Mouse (Mus musculus): ENCODE measurements at regions not wholly inside any gene's neighbourhood (a gene's known extent, or its start where the extent isn't known, plus 50 kb on each side); places are given as distances from the start of the nearest gene placed in this dataset.

DNA sequence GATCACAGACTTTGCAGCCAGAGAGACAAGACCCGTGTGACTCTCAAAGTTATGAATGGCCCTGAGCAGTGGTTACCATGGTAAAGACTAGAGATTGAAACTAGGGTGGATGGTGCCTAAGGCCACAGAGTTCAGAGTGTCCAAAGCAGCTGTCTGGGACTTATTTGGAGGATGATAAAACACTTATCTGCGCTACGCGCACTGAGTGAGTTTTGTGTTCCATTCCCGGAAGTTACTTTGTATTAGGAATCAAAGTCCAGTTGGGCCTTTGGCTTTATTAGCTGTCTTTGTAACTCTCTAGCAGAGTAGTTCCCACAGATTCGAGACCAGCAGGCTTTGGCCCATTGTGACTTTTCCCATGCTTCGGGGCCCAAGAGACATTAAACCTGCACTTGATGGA, 335.9 kb downstream of the Ets1 start:
- H3K27me3 ChIP-seq (ENCODE audit: control insufficient read depth, insufficient read depth, low read length) = no peaks in the 10 kb centered on the region
- no peaks in the 10 kb centered on the region for H3K9me3 ChIP-seq (ENCODE audit: control insufficient read depth, low read length)
- H3K27ac ChIP-seq (ENCODE audit: low read depth, low read length) = no peak overlapping the region
- H3K4me1 ChIP-seq (replicated peaks; ENCODE audit: control insufficient read depth, insufficient read depth, low read length) = no peaks in the 10 kb centered on the region
- H3K36me3 ChIP-seq (ENCODE audit: control insufficient read depth, insufficient read depth, low read length) = no peaks in the 10 kb centered on the region
- DNase-seq (ENCODE audit: low spot score) (no peak), ATAC-seq (ENCODE audit: low FRiP score) (no peak)
- H3K4me3 ChIP-seq (ENCODE audit: low read depth, low read length) = no peak overlapping the region
- no peak overlapping the region for H3K9ac ChIP-seq (ENCODE audit: low read depth, low read length)
- H3K4me2 ChIP-seq (replicated peaks; ENCODE audit: low read depth, low read length) = no peak overlapping the region
- WGBS = 75% methylated on average over 7 of the region's 7 CpGs

DNA sequence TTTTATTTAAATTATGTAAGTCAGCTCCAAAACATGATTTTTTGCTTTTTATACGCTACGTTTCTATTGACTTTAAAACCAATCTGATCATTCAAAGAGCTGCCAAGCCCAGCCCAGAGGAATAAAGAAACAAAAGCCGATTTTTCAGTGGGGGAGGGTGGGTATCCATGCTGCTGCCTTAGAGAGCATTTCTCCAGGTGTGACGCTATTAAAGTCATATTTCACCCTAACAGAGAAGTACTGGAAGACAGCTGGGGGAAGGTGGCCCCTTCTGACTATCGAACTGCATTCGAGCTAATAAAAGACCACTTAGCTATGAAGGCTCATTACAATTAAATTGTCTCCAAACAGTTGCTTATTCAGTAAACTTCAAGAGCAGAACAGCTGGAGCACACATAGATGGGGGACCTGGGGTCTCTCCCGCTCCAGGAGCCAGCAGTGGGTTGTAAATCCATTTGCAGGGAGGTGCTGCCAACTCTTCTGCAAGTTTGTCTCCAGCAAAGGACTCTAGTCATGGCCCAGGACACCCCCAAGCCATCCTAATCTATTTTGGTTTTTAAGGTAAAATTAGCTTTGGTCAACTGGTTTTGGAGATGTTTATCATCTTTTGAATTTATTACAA, 336.5 kb downstream of the Ets1 start:
- Histone ChIP-seq H3K9me3 (ENCODE audit: control insufficient read depth, low read length) (no peaks in the 10 kb centered on the region), H3K27me3 (ENCODE audit: control insufficient read depth, insufficient read depth, low read length) (no peaks in the 10 kb centered on the region), H3K4me2 (replicated peaks; ENCODE audit: low read depth, low read length) (no peak overlapping the region), H3K36me3 (ENCODE audit: control insufficient read depth, insufficient read depth, low read length) (no peaks in the 10 kb centered on the region), H3K27ac (ENCODE audit: low read depth, low read length) (no peak overlapping the region), H3K4me1 (replicated peaks; ENCODE audit: control insufficient read depth, insufficient read depth, low read length) (no peaks in the 10 kb centered on the region), H3K9ac (ENCODE audit: low read depth, low read length) (no peak overlapping the region), H3K4me3 (ENCODE audit: low read depth, low read length) (no peak overlapping the region)
- no peak for DNase-seq (ENCODE audit: low spot score)
- no peak for ATAC-seq (ENCODE audit: low FRiP score)
- WGBS = 79% methylated on average over 7 of the region's 7 CpGs

DNA sequence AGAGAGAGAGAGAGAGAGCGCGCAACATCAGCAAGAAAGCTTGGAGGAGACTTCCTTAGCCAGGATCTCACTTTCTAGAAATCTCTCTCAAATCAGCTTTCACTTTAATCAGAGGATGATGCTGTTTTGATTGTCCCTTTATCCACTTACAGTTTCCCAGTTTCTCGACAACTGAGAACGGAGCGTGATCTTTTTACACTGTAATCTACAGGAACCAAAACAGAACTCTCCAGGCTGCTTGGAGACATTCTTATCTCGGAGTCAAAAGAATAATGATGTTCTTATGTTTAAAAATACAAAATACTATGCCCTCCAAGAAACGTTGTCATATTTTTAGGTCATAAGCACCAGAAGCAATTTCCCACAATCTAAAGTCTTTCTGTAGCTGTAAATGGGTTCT, 341.7 kb downstream of the Ets1 start:
- WGBS = 86% methylated on average over 7 of the region's 7 CpGs

DNA sequence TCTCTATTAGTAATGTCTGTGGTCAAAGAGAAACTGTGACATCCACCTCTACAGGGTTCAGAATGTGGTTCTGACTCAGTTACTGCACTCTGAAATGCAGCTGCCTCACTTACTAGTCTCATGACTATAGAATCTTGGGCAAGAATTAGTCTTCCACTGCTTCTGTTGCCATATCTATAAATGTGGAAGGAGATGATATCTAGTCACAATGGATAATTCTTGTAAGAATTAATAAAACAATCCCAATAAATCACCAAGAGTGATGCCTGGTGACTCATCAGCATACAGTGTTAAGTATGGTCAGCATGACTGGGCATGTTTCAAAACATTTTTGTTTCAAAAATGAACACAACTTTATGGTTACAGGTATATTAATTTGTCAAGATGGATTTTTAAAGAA, 344.8 kb downstream of the Ets1 start:
- no peak overlapping the region for H3K27ac ChIP-seq (ENCODE audit: low read depth, low read length)
- no peak overlapping the region for H3K4me2 ChIP-seq (replicated peaks; ENCODE audit: low read depth, low read length)
- H3K4me1 ChIP-seq (replicated peaks; ENCODE audit: control insufficient read depth, insufficient read depth, low read length) = no peaks in the 10 kb centered on the region
- H3K9ac ChIP-seq (ENCODE audit: low read depth, low read length) = no peak overlapping the region
- no peaks in the 10 kb centered on the region for H3K36me3 ChIP-seq (ENCODE audit: control insufficient read depth, insufficient read depth, low read length)
- DNase-seq (ENCODE audit: low spot score) (no peak), ATAC-seq (ENCODE audit: low FRiP score) (no peak)
- H3K27me3 ChIP-seq (ENCODE audit: control insufficient read depth, insufficient read depth, low read length) = no peaks in the 10 kb centered on the region
- no peaks in the 10 kb centered on the region for H3K9me3 ChIP-seq (ENCODE audit: control insufficient read depth, low read length)
- no peak overlapping the region for H3K4me3 ChIP-seq (ENCODE audit: low read depth, low read length)

More for the DNA sequence above, 341.7 kb downstream of the Ets1 start:
- H3K9ac ChIP-seq (ENCODE audit: low read depth, low read length) = no peak overlapping the region
- ATAC-seq (ENCODE audit: low FRiP score) = no peak
- H3K9me3 ChIP-seq (ENCODE audit: control insufficient read depth, low read length) = no peaks in the 10 kb centered on the region
- no peak overlapping the region for H3K4me3 ChIP-seq (ENCODE audit: low read depth, low read length)
- no peak overlapping the region for H3K4me2 ChIP-seq (replicated peaks; ENCODE audit: low read depth, low read length)
- no peaks in the 10 kb centered on the region for H3K4me1 ChIP-seq (replicated peaks; ENCODE audit: control insufficient read depth, insufficient read depth, low read length)
- H3K27ac ChIP-seq (ENCODE audit: low read depth, low read length) = no peak overlapping the region
- H3K36me3 ChIP-seq (ENCODE audit: control insufficient read depth, insufficient read depth, low read length) = no peaks in the 10 kb centered on the region
- no peaks in the 10 kb centered on the region for H3K27me3 ChIP-seq (ENCODE audit: control insufficient read depth, insufficient read depth, low read length)
- DNase-seq (ENCODE audit: low spot score) = no peak

DNA sequence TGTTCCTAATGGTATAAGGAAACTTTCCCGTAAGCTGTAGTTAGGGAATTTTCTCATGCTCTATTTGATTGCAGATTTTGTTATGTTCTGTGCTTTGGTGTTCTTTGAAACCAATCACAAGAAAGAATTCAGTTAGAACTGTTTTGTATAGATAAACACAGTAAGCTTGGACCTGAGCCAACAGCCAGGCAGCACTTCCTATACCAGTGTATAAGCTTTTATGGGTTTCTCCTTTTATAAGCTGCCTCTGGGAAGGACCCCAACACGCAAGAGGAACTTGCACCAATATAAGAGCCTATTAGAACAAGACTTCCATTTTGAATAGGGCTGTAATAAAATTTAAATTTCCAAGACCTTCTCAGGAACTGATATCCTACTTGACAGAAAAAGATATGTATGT, 347.2 kb downstream of the Ets1 start:
- Histone ChIP-seq H3K9ac (ENCODE audit: low read depth, low read length) (no peak overlapping the region), H3K36me3 (ENCODE audit: control insufficient read depth, insufficient read depth, low read length) (no peaks in the 10 kb centered on the region), H3K4me1 (replicated peaks; ENCODE audit: control insufficient read depth, insufficient read depth, low read length) (no peaks in the 10 kb centered on the region), H3K27ac (ENCODE audit: low read depth, low read length) (no peak overlapping the region), H3K4me3 (ENCODE audit: low read depth, low read length) (no peak overlapping the region), H3K27me3 (ENCODE audit: control insufficient read depth, insufficient read depth, low read length) (no peaks in the 10 kb centered on the region), H3K4me2 (replicated peaks; ENCODE audit: low read depth, low read length) (no peak overlapping the region), H3K9me3 (ENCODE audit: control insufficient read depth, low read length) (no peaks in the 10 kb centered on the region)
- WGBS = 84% methylated on average over 2 of the region's 2 CpGs
- DNase-seq (ENCODE audit: low spot score) (no peak), ATAC-seq (ENCODE audit: low FRiP score) (no peak)

DNA sequence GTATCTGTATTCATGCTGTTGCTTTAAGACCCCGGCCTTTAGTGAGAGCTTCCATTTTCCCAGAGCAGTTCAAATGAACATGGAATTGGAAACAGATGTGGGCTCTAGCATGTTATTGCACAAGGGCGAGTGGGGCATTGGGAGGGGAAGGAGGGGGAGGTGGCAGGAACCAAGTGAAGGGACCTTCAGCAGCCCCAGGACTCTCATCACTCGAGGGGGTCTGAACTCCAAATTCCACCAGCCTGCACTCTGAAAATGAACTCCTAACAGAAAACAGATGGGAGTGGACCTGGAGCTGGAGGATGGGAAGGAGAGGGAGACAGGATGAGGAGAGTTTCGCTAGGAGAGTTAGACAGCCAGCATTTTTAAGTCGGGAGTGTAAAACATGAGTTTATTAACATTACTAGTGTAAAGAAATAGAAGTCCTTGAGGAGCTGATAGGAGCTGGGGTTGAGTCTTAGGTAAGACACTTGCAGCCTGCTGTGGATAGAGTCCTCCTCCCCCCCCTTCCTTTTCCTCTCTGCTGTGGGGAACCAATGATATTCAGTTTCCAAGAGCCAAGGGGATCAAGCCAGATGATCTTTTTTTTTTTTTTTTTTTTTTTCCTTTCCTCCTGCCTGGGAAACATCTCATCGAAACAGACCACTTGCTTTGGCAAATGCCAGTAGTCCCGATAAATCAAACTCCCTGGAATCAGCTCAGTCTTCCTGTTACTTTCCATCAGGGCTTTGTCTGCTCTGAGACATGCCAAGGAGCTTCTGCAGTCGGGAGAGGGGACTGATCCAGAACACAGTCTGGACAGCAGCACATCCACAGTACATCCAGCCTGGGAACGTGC, 351.0 kb downstream of the Ets1 start:
- no peak overlapping the region for H3K4me2 ChIP-seq (replicated peaks; ENCODE audit: low read depth, low read length)
- H3K4me3 ChIP-seq (ENCODE audit: low read depth, low read length) = no peak overlapping the region
- H3K27ac ChIP-seq (ENCODE audit: low read depth, low read length) = no peak overlapping the region; the same call in 1 of the 2 replicates
- no peaks in the 10 kb centered on the region for H3K36me3 ChIP-seq (ENCODE audit: control insufficient read depth, insufficient read depth, low read length)
- H3K27me3 ChIP-seq (ENCODE audit: control insufficient read depth, insufficient read depth, low read length) = no peaks in the 10 kb centered on the region
- no peaks in the 10 kb centered on the region for H3K4me1 ChIP-seq (replicated peaks; ENCODE audit: control insufficient read depth, insufficient read depth, low read length)
- ATAC-seq (ENCODE audit: low FRiP score) (no peak), DNase-seq (ENCODE audit: low spot score) (peak; percentile 49)
- no peak overlapping the region for H3K9ac ChIP-seq (ENCODE audit: low read depth, low read length)
- no peaks in the 10 kb centered on the region for H3K9me3 ChIP-seq (ENCODE audit: control insufficient read depth, low read length)
- WGBS = 51% methylated on average over 9 of the region's 9 CpGs

DNA sequence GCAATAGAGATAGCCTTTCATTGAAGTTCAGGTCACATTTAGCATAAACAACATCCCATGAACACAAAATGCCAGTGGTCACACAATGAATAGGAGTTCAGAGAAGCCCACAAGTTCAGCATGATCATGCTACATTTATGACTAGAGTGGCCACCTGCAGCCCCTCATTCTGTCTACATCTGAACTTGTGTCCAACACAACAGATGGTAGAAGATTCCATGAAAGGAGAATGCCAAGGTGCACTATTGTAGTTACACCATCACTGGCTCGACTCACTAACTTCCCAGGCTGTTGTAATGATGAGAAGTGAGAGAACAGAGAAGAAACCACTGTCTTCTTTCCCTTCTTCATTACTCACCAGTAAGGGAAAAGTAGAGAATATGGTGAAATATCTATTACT, 353.0 kb downstream of the Ets1 start:
- DNase-seq (ENCODE audit: low spot score) (no peak), ATAC-seq (ENCODE audit: low FRiP score) (no peak)
- Histone ChIP-seq H3K4me1 (replicated peaks; ENCODE audit: control insufficient read depth, insufficient read depth, low read length) (no peaks in the 10 kb centered on the region), H3K27ac (ENCODE audit: low read depth, low read length) (no peak overlapping the region), H3K4me3 (ENCODE audit: low read depth, low read length) (no peak overlapping the region), H3K36me3 (ENCODE audit: control insufficient read depth, insufficient read depth, low read length) (no peaks in the 10 kb centered on the region), H3K27me3 (ENCODE audit: control insufficient read depth, insufficient read depth, low read length) (no peaks in the 10 kb centered on the region), H3K4me2 (replicated peaks; ENCODE audit: low read depth, low read length) (no peak overlapping the region), H3K9me3 (ENCODE audit: control insufficient read depth, low read length) (no peaks in the 10 kb centered on the region), H3K9ac (ENCODE audit: low read depth, low read length) (no peak overlapping the region)
- WGBS = 83% methylated on average over 1 of the region's 1 CpGs

DNA sequence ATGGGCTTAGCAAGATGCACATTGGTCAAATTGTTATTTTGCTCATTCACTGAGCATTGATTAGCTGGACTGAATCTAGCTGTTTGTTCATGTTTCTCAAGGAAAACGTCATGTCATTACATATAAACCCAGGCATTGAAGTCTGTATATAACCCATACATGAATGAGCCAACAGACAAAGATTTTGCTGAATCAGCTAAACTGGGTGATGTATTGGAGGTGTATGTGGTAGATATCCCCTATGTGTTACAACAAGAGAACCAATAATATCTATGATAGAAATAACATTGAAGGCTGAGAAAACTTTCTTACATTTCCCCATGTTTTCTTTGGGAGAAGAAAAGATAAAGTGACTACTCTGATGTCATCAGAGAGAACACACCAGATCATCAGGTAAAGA, 362.3 kb downstream of the Ets1 start:
- Histone ChIP-seq H3K9ac (ENCODE audit: low read depth, low read length) (no peak overlapping the region), H3K4me3 (ENCODE audit: low read depth, low read length) (no peak overlapping the region), H3K27me3 (ENCODE audit: control insufficient read depth, insufficient read depth, low read length) (no peaks in the 10 kb centered on the region), H3K4me1 (replicated peaks; ENCODE audit: control insufficient read depth, insufficient read depth, low read length) (no peaks in the 10 kb centered on the region), H3K9me3 (ENCODE audit: control insufficient read depth, low read length) (no peaks in the 10 kb centered on the region), H3K4me2 (replicated peaks; ENCODE audit: low read depth, low read length) (no peak overlapping the region), H3K27ac (ENCODE audit: low read depth, low read length) (no peak overlapping the region), H3K36me3 (ENCODE audit: control insufficient read depth, insufficient read depth, low read length) (no peaks in the 10 kb centered on the region)
- 86% methylated on average over 1 of the region's 1 CpGs for WGBS
- ATAC-seq (ENCODE audit: low FRiP score) = no peak
- DNase-seq (ENCODE audit: low spot score) = no peak

DNA sequence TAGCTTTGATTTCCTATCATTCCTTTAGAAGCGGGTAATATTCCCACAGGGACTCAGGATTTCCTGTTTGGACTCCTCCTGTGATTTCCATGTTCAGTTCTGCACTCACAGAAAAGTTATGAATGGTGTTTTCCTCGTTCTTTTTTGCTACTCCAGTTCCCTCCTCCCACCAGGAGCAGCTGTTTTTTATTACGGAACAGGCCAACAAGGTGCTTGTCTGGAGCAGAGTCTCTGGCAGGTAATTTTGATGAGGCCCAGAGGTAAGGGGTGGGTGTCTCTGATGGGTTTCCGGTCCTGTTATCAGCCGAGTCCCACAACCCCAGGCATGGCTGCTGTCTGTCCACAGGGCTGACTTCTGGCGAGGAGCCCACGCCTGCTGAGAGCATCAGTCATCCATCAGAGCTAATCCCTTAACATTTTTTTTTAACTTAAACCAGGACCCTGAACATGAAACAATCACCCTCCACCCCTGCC, 364.7 kb downstream of the Ets1 start:
- Histone ChIP-seq H3K4me3 (ENCODE audit: low read depth, low read length) (no peak overlapping the region), H3K9me3 (ENCODE audit: control insufficient read depth, low read length) (no peaks in the 10 kb centered on the region), H3K36me3 (ENCODE audit: control insufficient read depth, insufficient read depth, low read length) (no peaks in the 10 kb centered on the region), H3K4me2 (replicated peaks; ENCODE audit: low read depth, low read length) (no peak overlapping the region), H3K27ac (ENCODE audit: low read depth, low read length) (no peak overlapping the region), H3K4me1 (replicated peaks; ENCODE audit: control insufficient read depth, insufficient read depth, low read length) (no peaks in the 10 kb centered on the region), H3K27me3 (ENCODE audit: control insufficient read depth, insufficient read depth, low read length) (no peaks in the 10 kb centered on the region), H3K9ac (ENCODE audit: low read depth, low read length) (no peak overlapping the region)
- ATAC-seq (ENCODE audit: low FRiP score) (no peak), DNase-seq (ENCODE audit: low spot score) (peak; percentile 25)
- 56% methylated on average over 7 of the region's 7 CpGs for WGBS
